Mouse (Mus musculus): ENCODE measurements around the gene Sult6b1. TPM values are rescaled to one million over a fixed set of nuclear protein-coding genes. Genes with fewer than 3 reads are reported as not detected.

Gene Sult6b1
- polyA plus RNA-seq (2016; fragmentation: Nextera tagmentation; extraction: Ambion mirVana), result 0.06 and 0.13 TPM in 2 replicates

DNA sequence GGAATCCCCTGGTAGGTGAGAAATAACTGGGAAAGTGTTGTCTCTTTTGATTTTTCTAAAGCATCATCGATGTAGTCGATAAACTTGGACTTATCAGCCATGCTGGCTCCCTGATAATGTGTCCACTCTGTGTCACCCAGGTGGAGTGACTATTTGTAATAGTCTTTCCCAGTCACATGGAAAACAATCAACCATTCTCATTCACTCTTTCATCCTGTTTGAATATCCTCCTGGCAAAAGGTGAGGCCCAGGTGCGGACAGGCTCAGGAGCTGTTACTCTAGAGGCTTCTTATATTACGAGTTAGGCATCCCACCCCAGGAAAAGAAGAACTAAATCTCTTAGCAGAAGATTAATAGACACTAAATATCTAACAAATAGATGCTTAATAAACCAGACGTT is at the start of gene Sult6b1:
Gene Sult6b1, minus strand, starts transcription at position 101 of the 400 bp plus-strand sequence.
- no peak for DNase-seq (ENCODE audit: low spot score)
- Histone ChIP-seq H3K27me3 (ENCODE audit: low read depth, poor library complexity, severe bottlenecking) (no peaks in the 10 kb centered on the region), H3K4me1 (no peaks in the 10 kb centered on the region), H3K27ac (no peak within 1 kb of the TSS), H3K4me3 (no peak within 1 kb of the TSS), H3K36me3 (no peaks in the 10 kb centered on the region), H3K9me3 (replicated peaks) (no peaks in the 10 kb centered on the region)
- 87% methylated on average over 5 of the region's 5 CpGs for WGBS

DNA sequence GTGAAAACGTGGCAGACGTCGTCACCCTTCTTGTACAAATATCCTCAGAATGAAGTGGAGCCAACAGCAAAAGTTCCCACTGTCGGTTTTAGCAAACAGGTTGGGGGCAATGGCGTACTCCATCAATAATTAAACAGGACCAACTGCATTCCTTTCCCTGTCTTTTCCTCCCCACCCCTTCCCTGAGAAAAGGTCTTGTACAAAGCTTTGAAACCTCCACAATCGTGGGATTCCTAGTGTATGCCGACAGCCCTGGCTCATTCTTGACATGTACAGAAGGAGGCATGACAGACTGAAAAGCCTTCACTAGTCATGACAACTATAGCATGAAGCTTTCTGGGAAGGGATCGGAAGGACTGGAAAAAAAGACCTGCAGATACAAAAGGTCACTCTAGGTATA is 46.4 kb upstream of the Sult6b1 start:
- WGBS, result 91% methylated on average over 8 of the region's 8 CpGs
- H3K36me3 ChIP-seq, result peaks cover 94% of the 10 kb centered on the region

DNA sequence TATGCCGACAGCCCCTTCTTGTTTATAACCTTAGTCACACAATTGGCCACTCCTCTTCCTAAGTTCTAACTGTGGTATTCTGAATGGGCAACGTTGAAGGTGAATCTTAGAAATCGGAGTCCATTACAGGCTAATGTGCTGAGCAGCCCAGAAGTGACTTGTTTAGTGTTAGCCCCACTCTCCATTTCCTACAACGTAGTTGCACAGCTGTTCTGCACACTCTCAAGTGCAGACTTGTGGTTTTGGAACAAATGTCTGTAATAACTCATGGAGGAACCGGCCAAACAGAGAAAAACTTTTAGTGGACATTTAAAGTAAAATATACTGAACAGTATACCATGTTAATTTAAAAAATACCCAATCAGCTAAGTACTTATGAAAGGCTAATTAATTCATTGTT is 45.3 kb upstream of the Sult6b1 start:
- Histone ChIP-seq H3K27me3 (ENCODE audit: low read depth, poor library complexity, severe bottlenecking) (no peaks in the 10 kb centered on the region), H3K4me1 (no peaks in the 10 kb centered on the region), H3K9me3 (replicated peaks) (no peaks in the 10 kb centered on the region), H3K4me3 (no peak overlapping the region), H3K36me3 (peaks cover 93% of the 10 kb centered on the region), H3K27ac (no peak overlapping the region)
- 92% methylated on average over 5 of the region's 5 CpGs for WGBS
- no peak for DNase-seq (ENCODE audit: low spot score)

More for the DNA sequence above, 46.4 kb upstream of the Sult6b1 start:
- no peaks in the 10 kb centered on the region for H3K9me3 ChIP-seq (replicated peaks)
- H3K27me3 ChIP-seq (ENCODE audit: low read depth, poor library complexity, severe bottlenecking), result no peaks in the 10 kb centered on the region
- no peak for DNase-seq (ENCODE audit: low spot score)
- H3K4me3 ChIP-seq, result no peak overlapping the region
- H3K27ac ChIP-seq, result no peak overlapping the region
- no peaks in the 10 kb centered on the region for H3K4me1 ChIP-seq

DNA sequence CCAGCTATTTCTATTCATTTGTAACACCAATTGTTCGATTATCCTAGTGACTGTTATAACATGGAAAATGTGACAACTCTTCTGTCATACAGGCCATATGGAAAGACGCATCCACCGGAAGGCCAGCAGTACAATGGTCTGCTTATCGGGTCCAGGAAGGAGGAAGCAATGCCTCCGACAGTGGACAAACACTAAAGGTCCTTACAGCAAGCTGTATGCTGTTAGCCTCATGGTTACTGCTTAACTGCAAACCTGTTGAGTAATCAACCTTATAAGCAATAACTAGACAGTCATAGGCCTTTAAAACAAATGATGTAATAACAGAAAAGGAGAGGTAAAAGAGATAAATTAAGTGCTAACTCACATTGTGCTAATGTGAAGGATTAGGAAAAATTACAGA is 44.4 kb upstream of the Sult6b1 start:
- H3K36me3 ChIP-seq, result peaks cover 92% of the 10 kb centered on the region
- no peaks in the 10 kb centered on the region for H3K4me1 ChIP-seq
- no peak for DNase-seq (ENCODE audit: low spot score)
- 93% methylated on average over 5 of the region's 5 CpGs for WGBS
- H3K4me3 ChIP-seq, result no peak overlapping the region
- H3K27me3 ChIP-seq (ENCODE audit: low read depth, poor library complexity, severe bottlenecking), result no peaks in the 10 kb centered on the region
- H3K9me3 ChIP-seq (replicated peaks), result no peaks in the 10 kb centered on the region
- H3K27ac ChIP-seq, result no peak overlapping the region

DNA sequence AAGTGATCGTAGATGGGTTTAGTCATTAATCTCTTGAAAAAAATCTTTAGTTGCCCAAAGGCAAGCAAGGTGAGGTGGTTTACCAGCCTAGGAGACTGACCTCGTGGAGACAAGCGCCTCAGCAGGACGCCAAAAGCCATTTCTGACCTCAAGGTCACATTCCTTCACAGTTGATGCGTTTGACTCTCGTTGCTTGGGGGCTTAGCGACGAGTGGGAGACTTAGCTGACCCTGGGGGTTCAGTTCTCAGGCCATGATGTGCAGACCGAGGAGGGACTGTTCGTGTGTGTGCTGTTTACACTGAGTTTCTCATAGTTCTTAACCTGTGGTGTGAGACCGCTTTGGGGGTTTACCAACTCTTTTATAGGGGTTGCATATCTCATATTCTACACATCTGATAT is 35.8 kb upstream of the Sult6b1 start:
- Histone ChIP-seq H3K27me3 (ENCODE audit: low read depth, poor library complexity, severe bottlenecking) (no peaks in the 10 kb centered on the region), H3K4me3 (no peak overlapping the region), H3K27ac (no peak overlapping the region), H3K36me3 (peaks cover 45% of the 10 kb centered on the region), H3K4me1 (peaks cover 3% of the 10 kb centered on the region), H3K9me3 (replicated peaks) (no peaks in the 10 kb centered on the region)
- 65% methylated on average over 11 of the region's 11 CpGs for WGBS
- DNase-seq (ENCODE audit: low spot score), result no peak

DNA sequence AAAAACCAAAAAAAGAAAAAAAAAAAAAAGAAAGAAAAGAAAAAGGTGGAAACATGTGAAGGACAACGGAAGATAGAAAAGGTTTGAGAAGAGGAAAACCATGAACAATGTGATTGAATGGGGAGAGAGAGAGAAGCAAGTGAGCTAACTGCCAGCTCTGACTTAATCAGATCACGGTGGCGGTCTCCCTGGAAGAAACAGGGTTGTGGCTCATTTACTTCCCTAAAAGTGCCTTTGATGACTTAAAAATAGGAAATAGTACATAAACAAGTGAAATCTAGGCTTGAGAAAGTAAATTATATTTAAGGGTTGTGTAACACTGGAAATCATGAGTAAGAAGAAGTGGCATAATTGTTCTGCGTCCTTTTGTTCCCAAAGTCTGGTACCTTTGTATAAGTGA is 32.1 kb upstream of the Sult6b1 start:
- H3K4me3 ChIP-seq, result no peak overlapping the region
- WGBS, result 93% methylated on average over 4 of the region's 4 CpGs
- DNase-seq (ENCODE audit: low spot score), result no peak

DNA sequence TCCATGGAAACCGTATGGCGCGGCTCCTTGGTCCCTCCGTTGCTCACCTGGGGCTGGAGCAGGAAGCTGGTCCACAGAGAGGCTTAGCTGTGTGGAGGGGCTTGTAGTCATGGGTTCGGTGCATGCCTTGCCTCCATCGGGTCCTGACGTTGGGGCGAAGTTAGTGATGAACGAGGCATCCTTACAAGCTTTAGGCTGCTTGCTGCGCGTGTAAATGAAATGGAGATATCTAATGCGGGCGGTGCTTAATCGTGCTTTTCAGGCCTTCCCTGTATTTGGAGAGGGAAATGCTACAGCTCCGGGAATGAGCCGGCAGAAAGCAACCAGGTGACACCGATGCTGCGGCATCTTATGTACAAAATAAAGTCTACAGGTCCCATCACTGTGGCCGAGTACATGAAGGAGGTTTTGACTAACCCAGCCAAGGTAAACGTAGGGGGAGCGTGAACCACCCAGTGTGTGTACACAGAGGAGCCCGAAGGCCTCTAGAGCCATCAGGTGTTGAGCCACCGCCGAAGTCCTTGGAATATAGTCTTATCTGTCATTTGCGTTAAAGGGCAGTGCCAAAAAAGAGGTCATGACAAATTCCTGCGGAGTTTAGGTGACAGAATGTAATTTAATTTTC is 30.5 kb upstream of the Sult6b1 start:
- 11% methylated on average over 26 of the region's 26 CpGs for WGBS
- Histone ChIP-seq H3K27me3 (ENCODE audit: low read depth, poor library complexity, severe bottlenecking) (no peaks in the 10 kb centered on the region), H3K4me3 (peak overlapping the region; percentile 77), H3K9me3 (replicated peaks) (no peaks in the 10 kb centered on the region), H3K36me3 (peaks cover 46% of the 10 kb centered on the region), H3K27ac (peak overlapping the region; percentile 80), H3K4me1 (peaks cover 11% of the 10 kb centered on the region)
- DNase-seq (ENCODE audit: low spot score), result no peak

More for the DNA sequence above, 32.1 kb upstream of the Sult6b1 start:
- Histone ChIP-seq H3K4me1 (peaks cover 11% of the 10 kb centered on the region), H3K36me3 (peaks cover 41% of the 10 kb centered on the region), H3K9me3 (replicated peaks) (no peaks in the 10 kb centered on the region), H3K27ac (no peak overlapping the region), H3K27me3 (ENCODE audit: low read depth, poor library complexity, severe bottlenecking) (no peaks in the 10 kb centered on the region)

DNA sequence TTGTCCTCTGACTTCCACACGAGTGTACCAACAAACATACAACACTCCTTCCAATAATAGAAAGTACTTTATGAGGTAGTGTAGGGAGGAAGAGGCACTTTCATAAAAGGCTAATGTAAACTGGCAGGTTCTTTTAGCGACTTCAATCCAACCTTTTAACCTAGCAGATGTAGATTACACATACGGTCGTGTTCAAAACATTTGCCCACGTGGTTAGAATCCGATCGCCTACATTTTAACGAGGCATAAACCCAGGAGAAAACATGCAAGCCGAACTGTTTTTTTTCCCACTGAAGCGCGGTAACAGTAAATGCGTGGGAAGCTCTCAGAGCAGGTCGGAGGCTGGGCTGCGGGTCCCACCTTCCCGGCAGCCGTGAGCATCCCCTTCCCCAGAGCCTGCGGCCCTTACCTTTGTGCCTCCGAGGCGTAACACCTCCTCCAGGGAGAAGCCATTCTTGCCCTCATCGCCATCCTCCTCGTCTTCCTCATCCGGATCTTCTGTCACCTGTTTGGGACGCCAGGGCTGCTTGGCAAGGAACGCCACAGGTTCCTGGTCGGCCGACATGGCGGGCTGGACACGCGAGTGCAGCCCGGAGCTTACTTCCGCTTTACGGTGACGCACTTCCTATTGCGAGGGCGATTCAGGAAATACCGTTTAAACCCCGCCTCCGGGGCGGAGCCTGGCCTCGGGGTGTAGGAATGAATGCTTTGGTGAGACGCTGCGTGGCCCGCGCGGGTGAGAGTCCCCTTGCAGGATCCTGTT is 29.9 kb upstream of the Sult6b1 start, which contains the start of the genes Cebpz and Ndufaf7:
Gene Cebpz, minus strand, starts transcription at position 601 of the 763 bp plus-strand sequence.
Gene Ndufaf7, plus strand, starts transcription at position 671 of the 763 bp plus-strand sequence.
- under 1% methylated on average over 45 of the region's 45 CpGs for WGBS
- no peaks in the 10 kb centered on the region for H3K27me3 ChIP-seq (ENCODE audit: low read depth, poor library complexity, severe bottlenecking)
- peaks cover 11% of the 10 kb centered on the region for H3K4me1 ChIP-seq
- H3K36me3 ChIP-seq, result peaks cover 46% of the 10 kb centered on the region
- peak within 1 kb of the TSS; percentile 77 for H3K4me3 ChIP-seq
- no peaks in the 10 kb centered on the region for H3K9me3 ChIP-seq (replicated peaks)
- DNase-seq (ENCODE audit: low spot score), result peak; percentile 97
- peak within 1 kb of the TSS; percentile 80 for H3K27ac ChIP-seq

DNA sequence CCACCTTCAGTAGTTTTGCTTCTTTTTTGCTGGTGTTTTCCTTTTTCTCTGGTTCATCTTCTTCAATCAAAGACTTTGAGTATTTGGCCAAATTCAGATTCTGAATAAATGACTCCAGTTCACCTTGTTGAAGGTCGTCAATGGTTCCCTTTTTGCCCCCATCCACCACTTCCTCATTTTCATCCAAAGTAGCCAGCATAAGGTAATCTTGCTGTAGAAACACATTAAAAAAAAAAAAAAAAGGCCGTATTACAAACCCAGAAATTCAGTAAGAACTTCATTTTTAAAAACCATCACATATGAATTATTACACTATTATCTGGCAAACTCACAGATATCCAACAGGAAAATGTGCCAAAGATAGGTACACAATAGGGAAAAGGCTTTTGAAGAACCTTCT is 29.1 kb upstream of the Sult6b1 start:
- Histone ChIP-seq H3K36me3 (peaks cover 50% of the 10 kb centered on the region), H3K4me3 (peak overlapping the region; percentile 77), H3K27me3 (ENCODE audit: low read depth, poor library complexity, severe bottlenecking) (no peaks in the 10 kb centered on the region), H3K9me3 (replicated peaks) (no peaks in the 10 kb centered on the region), H3K27ac (no peak overlapping the region), H3K4me1 (peaks cover 11% of the 10 kb centered on the region)
- DNase-seq (ENCODE audit: low spot score), result no peak
- 88% methylated on average over 2 of the region's 2 CpGs for WGBS

DNA sequence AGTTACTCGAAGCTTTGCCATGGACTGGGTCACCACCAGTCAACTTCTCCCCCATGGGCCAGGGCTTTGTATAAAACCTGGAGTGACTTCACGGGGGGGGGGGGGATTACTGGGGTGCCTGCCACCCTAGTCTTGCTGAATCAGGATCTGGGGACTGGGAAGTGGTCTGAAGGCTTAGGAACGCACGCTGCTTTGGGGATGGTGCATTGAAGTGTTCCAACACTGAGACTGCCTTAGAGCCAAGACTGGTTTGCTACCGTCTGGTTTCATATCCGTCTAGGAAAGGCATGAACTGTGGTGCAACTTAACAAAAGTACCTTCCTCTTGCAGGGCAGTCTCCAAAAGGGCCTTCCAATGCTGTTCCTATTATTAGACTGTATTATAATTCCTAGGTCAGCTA is 10.9 kb upstream of the Sult6b1 start:
- no peaks in the 10 kb centered on the region for H3K9me3 ChIP-seq (replicated peaks)
- H3K4me1 ChIP-seq, result peaks cover 16% of the 10 kb centered on the region

DNA sequence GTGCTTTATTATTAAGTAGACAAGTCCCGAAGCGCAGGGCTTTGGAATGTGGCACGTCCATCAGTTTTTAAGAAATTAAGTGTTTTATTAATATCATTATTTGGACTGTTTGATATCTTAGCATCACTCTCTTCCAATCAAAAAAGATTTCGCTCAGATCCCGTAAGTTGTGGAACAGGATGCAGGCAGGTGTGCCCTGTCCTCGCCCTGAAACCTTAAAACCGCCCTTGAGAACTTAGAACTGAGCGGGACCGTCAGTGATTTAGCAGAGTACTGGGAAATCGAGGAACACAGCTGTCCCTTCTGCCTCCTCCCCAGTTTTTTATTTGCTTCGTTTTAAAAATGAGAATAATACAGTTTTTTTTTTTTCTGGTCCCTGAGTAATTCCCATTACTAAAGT is 10.1 kb upstream of the Sult6b1 start:
- DNase-seq (ENCODE audit: low spot score), result no peak
- WGBS, result 4% methylated on average over 11 of the region's 11 CpGs
- peaks cover 16% of the 10 kb centered on the region for H3K4me1 ChIP-seq

More for the DNA sequence above, 10.9 kb upstream of the Sult6b1 start:
- H3K27me3 ChIP-seq (ENCODE audit: low read depth, poor library complexity, severe bottlenecking), result no peaks in the 10 kb centered on the region
- H3K4me3 ChIP-seq, result no peak overlapping the region; the same call in 1 of the 2 replicates
- peaks cover 50% of the 10 kb centered on the region for H3K36me3 ChIP-seq
- no peak for DNase-seq (ENCODE audit: low spot score)
- no peak overlapping the region for H3K27ac ChIP-seq
- 56% methylated on average over 6 of the region's 6 CpGs for WGBS

DNA sequence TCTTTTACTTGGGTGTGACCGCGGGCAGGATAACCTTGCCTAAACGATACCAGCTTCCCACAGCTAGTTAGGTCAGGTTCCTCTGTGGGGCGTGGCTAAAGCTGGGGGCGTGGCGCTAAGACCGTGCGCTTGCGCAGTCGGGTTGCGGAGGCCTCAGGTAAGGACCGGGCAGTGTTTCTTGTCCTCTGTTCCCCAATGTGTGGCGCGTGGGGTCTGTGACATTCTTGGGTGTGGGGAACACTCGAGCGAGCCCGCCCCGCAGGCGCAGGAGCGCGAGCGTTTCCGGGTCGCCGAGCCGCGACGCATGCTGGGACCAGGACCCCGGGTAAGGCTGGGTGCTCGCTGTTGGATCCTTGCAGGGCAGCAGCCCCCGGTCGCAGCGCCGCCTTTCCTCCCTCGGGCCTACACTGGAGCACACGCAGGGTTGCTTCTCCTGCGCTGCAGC is 9.6 kb upstream of the Sult6b1 start, which contains the start of gene Cebpzos:
Gene Cebpzos, plus strand, starts transcription at position 132 of the 445 bp plus-strand sequence.
- WGBS, result under 1% methylated on average over 37 of the region's 37 CpGs
- DNase-seq (ENCODE audit: low spot score), result peak; percentile 92
- peak within 1 kb of the TSS; percentile 64 for H3K4me3 ChIP-seq
- peaks cover 16% of the 10 kb centered on the region for H3K4me1 ChIP-seq
- no peaks in the 10 kb centered on the region for H3K27me3 ChIP-seq (ENCODE audit: low read depth, poor library complexity, severe bottlenecking)
- H3K27ac ChIP-seq, result peak within 1 kb of the TSS; percentile 84
- H3K9me3 ChIP-seq (replicated peaks), result no peaks in the 10 kb centered on the region
- H3K36me3 ChIP-seq, result peaks cover 37% of the 10 kb centered on the region

More for the DNA sequence above, 10.1 kb upstream of the Sult6b1 start:
- peak overlapping the region; percentile 64 for H3K4me3 ChIP-seq
- no peaks in the 10 kb centered on the region for H3K9me3 ChIP-seq (replicated peaks)
- peak overlapping the region; percentile 84 for H3K27ac ChIP-seq
- no peaks in the 10 kb centered on the region for H3K27me3 ChIP-seq (ENCODE audit: low read depth, poor library complexity, severe bottlenecking)
- H3K36me3 ChIP-seq, result peaks cover 42% of the 10 kb centered on the region

DNA sequence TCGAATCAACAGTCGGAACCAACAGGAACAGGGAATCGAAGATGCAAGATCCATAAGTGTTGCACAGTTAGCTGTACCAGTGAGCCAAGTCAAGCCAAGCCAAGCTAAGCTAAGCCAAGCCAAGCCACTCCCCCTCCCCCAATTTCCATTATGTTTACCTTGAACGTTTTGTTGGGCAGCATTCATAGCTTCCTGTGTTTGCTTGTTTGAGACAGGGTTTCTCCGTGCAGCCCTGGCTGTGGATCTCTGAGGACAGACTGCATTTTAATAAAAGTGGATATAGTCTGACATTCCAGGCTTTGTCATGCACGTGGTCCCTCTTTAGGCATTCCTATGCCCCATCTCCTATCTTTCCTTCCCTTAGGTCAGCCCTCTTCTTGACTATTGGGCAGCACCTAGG is 9.0 kb upstream of the Sult6b1 start:
- peaks cover 30% of the 10 kb centered on the region for H3K36me3 ChIP-seq
- H3K4me3 ChIP-seq, result peak overlapping the region; percentile 64
- H3K4me1 ChIP-seq, result peaks cover 16% of the 10 kb centered on the region
- 53% methylated on average over 6 of the region's 6 CpGs for WGBS
- H3K27ac ChIP-seq, result peak overlapping the region; percentile 84
- H3K9me3 ChIP-seq (replicated peaks), result no peaks in the 10 kb centered on the region
- DNase-seq (ENCODE audit: low spot score), result no peak
- H3K27me3 ChIP-seq (ENCODE audit: low read depth, poor library complexity, severe bottlenecking), result no peaks in the 10 kb centered on the region
